Mouse (Mus musculus) liver, adult 2 months (tissue): ENCODE data around the gene Lima1.

Experiments used
- CTCF ChIP-seq: fragments of 200-500 bp; IDR thresholded peaks from 2 replicates; pipeline ENCODE4 v1.5.1; 2011; ENCODE audit warnings: low read depth, low read length, control low read depth
- POLR2A ChIP-seq: fragments of 200-500 bp; IDR thresholded peaks from 2 replicates; pipeline ENCODE4 v1.6.1; 2011; ENCODE audit warnings: low read length, control low read depth; ENCODE audit not compliant: insufficient read depth; ENCODE audit errors: extremely low read depth

GRCm38 (mm10) chr15:99847207-99847881 is 27.9 kb downstream of the Lima1 start:
- TF ChIP-seq CTCF (no peak), POLR2A (no peak)
